Mouse (Mus musculus): Measurements from ENCODE around the gene Ecsit.

Ecsit gene

DNA sequence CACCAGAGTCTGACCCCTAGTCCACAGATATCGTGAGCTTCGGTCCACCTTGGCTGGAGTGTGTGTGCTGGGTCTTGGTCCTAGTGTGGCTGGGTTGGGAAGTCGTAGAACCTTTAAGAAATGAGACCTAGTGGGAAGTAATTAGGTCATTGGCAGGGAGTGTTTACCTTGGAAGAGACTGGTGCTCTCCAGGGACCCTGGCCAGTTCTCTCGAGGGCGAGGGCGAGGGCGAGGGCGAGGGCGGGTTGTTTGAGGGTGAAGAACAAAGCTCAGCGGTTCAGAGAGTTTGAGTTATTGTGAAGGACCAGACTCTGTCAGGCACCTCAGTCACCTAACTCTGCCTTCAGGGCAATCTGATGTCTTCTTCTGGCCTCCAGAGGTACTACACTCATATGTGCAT is 47.4 kb downstream of the Ecsit start:
- H3K9me3 ChIP-seq (ENCODE audit: low read length) = no peaks in the 10 kb centered on the region
- H3K4me1 ChIP-seq (replicated peaks; ENCODE audit: low read depth, low read length) = peaks cover 67% of the 10 kb centered on the region
- H3K4me3 ChIP-seq (replicated peaks; ENCODE audit: low read length) = no peak overlapping the region
- peaks cover 13% of the 10 kb centered on the region for H3K36me3 ChIP-seq (ENCODE audit: insufficient read depth, low read length)
- H3K27me3 ChIP-seq (ENCODE audit: insufficient read depth, low read length) = no peaks in the 10 kb centered on the region
- TF ChIP-seq CTCF (conservative IDR thresholded peaks at IDR 0.05; ENCODE audit: low read length) (no peak), NANOG (IDR thresholded peaks at IDR 0.05; ENCODE audit: borderline replicate concordance, low read length) (no peak), POU5F1 (IDR thresholded peaks at IDR 0.05; ENCODE audit: borderline replicate concordance, low read length) (no peak)

DNA sequence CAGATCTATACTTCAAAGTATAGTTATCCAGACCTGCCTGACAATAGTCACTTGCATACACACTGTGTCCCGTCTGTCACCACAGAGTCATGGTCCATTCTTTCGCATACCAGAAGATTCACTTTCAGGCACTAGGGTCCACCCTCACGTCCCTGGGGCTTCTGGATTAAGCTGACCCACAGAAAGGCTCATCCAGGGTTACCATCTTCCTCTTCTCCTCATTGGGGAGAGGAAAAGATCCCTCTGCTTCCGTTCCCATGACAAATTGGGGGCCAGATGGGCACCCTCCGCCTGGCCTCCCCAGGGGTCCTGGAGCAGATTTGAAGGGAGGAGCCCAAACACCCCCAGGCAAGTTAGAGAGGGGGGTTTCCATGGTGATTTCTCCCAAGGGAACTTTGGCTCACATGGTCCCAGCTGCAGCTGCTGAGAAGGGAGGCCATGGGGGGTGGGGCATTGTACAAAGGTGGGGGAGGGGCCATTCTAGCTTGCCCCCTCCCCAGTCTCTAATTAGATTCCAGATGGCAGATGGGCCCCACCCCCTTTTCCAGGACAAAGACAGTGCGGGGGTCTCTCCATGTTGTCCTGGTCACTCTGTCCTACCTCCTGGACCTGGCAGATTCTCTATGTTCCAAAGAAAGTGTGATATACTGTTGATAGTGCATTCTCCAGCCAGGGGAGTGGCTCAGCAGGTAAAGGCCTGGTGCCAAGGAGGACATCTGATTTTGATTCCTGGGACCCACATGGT is 49.8 kb downstream of the Ecsit start:
- H3K4me3 ChIP-seq (replicated peaks; ENCODE audit: low read length) = no peak overlapping the region; the same call in 1 of the 2 replicates
- H3K9me3 ChIP-seq (ENCODE audit: low read length) = no peaks in the 10 kb centered on the region
- H3K4me1 ChIP-seq (replicated peaks; ENCODE audit: low read depth, low read length) = peaks cover 54% of the 10 kb centered on the region
- TF ChIP-seq NANOG (IDR thresholded peaks at IDR 0.05; ENCODE audit: borderline replicate concordance, low read length) = no peak
- no peak for TF ChIP-seq CTCF (conservative IDR thresholded peaks at IDR 0.05; ENCODE audit: low read length)
- no peak for TF ChIP-seq POU5F1 (IDR thresholded peaks at IDR 0.05; ENCODE audit: borderline replicate concordance, low read length)
- H3K36me3 ChIP-seq (ENCODE audit: insufficient read depth, low read length) = peaks cover 25% of the 10 kb centered on the region
- no peaks in the 10 kb centered on the region for H3K27me3 ChIP-seq (ENCODE audit: insufficient read depth, low read length)

DNA sequence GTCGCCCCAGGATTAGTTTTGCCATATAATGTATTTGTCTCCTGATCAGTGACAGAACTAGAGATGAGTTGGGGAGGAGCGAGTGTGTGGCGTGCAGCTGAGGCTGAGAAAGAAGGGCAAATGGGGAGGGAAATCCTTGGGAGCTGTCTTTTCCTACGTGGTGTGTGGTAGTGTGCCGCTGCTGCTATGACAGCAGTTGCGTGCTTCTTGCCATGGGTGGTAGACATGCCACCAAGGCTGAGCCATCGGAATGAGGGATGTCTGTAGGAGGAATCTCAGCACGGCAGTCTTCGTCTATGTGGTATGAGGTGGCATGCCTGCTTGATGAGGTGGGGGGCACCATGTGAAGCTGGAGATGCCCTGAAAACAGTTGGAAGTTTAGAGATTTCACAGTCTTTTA is 54.9 kb downstream of the Ecsit start:
- 0 out of 2 replicates have a peak, but pooled peaks cover 2% of the 10 kb centered on the region for H3K9me3 ChIP-seq (ENCODE audit: low read length)
- H3K4me1 ChIP-seq (replicated peaks; ENCODE audit: low read depth, low read length) = peaks cover 58% of the 10 kb centered on the region
- no peak for TF ChIP-seq CTCF (conservative IDR thresholded peaks at IDR 0.05; ENCODE audit: low read length)
- no peak for TF ChIP-seq POU5F1 (IDR thresholded peaks at IDR 0.05; ENCODE audit: borderline replicate concordance, low read length)
- TF ChIP-seq NANOG (IDR thresholded peaks at IDR 0.05; ENCODE audit: borderline replicate concordance, low read length) = no peak
- peaks cover 41% of the 10 kb centered on the region for H3K36me3 ChIP-seq (ENCODE audit: insufficient read depth, low read length)
- no peak overlapping the region for H3K4me3 ChIP-seq (replicated peaks; ENCODE audit: low read length)
- H3K27me3 ChIP-seq (ENCODE audit: insufficient read depth, low read length) = no peaks in the 10 kb centered on the region

DNA sequence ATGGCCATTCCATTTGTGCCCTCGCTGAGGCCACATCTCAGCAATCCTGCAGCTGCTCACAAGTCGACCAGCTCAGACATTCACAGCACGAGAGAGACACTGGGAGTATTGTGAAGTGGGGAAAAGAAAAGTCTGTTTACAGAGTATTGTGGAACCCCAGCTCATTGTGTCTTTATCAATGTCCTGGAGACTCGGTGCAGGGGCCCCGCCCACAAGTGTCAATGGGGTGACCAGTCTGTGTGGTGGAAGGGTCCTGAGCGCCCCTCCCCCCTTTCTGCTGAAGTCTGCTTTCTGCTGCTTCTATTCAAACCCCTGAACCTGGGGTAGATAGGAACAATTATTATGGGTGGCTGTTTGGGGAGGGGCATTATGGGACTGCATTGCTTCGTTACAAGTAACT is 56.8 kb downstream of the Ecsit start:
- peaks cover 42% of the 10 kb centered on the region for H3K36me3 ChIP-seq (ENCODE audit: insufficient read depth, low read length)
- H3K4me1 ChIP-seq (replicated peaks; ENCODE audit: low read depth, low read length) = peaks cover 53% of the 10 kb centered on the region
- H3K27me3 ChIP-seq (ENCODE audit: insufficient read depth, low read length) = no peaks in the 10 kb centered on the region
- H3K4me3 ChIP-seq (replicated peaks; ENCODE audit: low read length) = no peak overlapping the region
- 0 out of 2 replicates have a peak, but pooled peaks cover 2% of the 10 kb centered on the region for H3K9me3 ChIP-seq (ENCODE audit: low read length)
- TF ChIP-seq CTCF (conservative IDR thresholded peaks at IDR 0.05; ENCODE audit: low read length) (no peak), POU5F1 (IDR thresholded peaks at IDR 0.05; ENCODE audit: borderline replicate concordance, low read length) (no peak), NANOG (IDR thresholded peaks at IDR 0.05; ENCODE audit: borderline replicate concordance, low read length) (no peak)

DNA sequence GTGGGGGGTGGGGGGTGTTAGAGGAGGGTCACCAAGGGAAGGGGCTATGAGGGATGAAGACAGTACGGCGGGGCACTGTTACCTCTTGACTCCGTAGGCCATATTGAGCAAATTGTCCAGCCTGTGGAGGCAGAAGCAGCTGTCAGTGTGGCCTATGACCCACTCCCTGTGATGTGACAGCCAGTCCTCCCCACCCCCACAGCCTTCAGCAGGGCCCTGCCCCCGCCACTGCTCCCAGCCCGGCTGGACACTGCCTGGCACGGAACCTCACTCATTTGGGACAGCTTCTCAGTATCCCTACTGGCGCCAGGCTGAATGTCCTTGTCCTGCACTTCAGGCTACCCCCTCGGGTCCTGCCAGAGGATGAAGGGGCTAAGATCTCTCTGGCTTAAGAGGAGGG is 60.6 kb downstream of the Ecsit start:
- Histone ChIP-seq H3K9me3 (ENCODE audit: low read length) (no peaks in the 10 kb centered on the region), H3K36me3 (ENCODE audit: insufficient read depth, low read length) (peaks cover 22% of the 10 kb centered on the region), H3K4me1 (replicated peaks; ENCODE audit: low read depth, low read length) (peaks cover 40% of the 10 kb centered on the region), H3K27me3 (ENCODE audit: insufficient read depth, low read length) (0 out of 2 replicates have a peak, but pooled peaks cover 2% of the 10 kb centered on the region), H3K4me3 (replicated peaks; ENCODE audit: low read length) (no peak overlapping the region)
- no peak for TF ChIP-seq POU5F1 (IDR thresholded peaks at IDR 0.05; ENCODE audit: borderline replicate concordance, low read length)
- TF ChIP-seq CTCF (conservative IDR thresholded peaks at IDR 0.05; ENCODE audit: low read length) = no peak
- TF ChIP-seq NANOG (IDR thresholded peaks at IDR 0.05; ENCODE audit: borderline replicate concordance, low read length) = no peak

Measured in E14TG2a.4 (cell line).